Mouse (Mus musculus): ENCODE measurements around the gene Exoc3l4.

Exoc3l4 gene

DNA sequence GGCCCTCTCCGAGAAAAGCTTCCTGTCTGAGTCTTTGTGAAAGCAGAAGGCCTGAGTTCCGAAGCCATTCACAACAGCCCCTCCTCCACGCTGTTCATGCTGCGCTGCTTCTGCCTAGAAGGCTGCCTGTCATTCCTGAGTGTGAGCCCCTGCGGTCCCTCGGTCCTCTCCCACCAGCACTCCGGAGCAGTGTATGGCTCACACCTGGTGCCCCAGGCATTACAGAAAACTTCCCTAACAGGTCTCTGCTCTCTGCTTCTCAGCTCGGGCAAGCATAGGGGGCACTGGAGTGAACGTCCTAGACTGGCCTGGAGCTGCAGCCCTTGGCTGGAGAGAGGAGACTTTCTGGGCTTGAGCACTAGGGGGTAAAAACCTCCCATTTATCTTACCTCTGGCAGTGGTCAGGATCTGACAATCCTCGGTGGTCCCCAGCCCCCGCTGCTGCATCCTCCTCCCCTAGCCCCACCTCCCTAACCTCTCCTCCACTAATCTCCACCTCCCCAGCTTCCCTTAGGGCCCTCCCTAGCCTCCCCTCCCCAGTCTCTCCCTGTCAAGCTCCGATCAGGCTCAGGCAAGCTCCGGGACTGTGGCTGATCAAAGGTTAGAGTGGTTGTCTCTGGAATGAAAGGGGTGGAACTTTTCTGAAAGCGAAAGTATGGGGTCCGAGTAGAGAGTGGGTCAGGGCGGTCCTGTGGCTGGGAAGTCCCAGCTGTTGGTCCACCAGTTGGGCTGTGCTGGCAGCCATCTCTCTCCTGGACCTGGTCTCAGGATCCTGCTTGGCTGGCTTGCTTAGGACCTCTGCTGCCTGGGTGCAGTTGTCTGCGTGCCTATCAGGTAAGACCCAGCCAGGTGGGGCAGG, at the start of gene Exoc3l4:
Gene Exoc3l4, plus strand, starts transcription at position 97 of the 859 bp plus-strand sequence.
- DNase-seq (ENCODE audit: low read depth, low spot score), result peak; percentile 27

DNA sequence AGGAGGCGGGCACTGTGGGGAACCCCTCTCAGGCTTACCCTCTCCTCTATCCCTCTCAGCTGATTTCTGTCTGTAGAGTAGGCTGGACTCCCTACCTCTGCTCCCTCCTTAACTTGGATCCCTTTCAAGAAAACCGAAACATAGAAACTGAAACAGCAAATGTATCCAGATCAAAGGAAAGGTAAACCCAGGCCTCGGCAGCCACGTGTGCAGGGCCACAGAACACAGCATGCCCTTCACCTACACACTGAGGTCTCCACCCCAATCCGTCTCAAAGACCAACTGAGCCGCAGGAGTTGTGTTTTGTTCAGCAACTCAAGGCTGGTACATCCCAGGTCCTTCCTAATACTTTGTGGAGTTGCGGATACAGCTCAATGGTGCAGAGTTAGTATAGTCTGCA, 49.8 kb upstream of the Exoc3l4 start:
- no peak for DNase-seq (ENCODE audit: low read depth, low spot score)

DNA sequence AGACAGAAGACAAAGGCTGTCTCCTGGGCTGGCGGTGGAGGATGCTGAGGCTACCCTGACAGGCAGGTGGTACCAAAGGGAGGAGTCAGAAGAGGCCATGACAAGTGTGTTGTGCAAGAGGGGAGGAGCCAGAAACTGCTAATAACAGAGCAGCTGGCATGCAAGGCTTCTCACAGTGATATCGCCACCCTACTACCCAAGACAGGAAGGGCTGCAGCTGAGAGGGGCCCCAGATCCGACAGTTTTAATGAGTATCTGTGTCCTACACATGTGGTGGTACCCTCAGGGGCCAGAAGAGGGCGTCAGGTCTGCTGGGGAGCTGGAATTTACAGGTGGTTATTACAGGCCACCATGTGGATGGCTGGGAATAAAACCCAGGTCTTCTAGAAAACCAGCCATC, 46.6 kb upstream of the Exoc3l4 start:
- DNase-seq (ENCODE audit: low read depth, low spot score), result peak; percentile 73

DNA sequence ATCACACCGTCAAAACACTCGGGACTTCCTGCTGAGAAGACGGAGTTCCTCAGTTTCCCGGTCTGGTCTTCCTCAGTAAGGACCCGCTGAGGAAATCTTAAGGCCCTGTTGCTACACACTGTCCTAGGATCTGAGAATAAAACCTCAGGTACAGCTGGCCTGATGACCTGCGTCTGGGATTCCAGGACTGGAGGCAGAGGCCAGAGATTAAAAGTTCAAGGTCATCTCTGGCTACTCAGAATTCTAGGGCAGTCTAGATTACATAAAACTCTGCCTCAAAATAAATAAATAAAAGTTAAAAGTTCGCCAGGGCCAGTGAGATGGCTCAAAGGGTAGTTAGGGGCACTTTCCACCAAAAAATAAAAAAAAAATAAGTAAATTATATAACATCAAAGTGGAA, 44.9 kb upstream of the Exoc3l4 start:
- no peak for DNase-seq (ENCODE audit: low read depth, low spot score)

DNA sequence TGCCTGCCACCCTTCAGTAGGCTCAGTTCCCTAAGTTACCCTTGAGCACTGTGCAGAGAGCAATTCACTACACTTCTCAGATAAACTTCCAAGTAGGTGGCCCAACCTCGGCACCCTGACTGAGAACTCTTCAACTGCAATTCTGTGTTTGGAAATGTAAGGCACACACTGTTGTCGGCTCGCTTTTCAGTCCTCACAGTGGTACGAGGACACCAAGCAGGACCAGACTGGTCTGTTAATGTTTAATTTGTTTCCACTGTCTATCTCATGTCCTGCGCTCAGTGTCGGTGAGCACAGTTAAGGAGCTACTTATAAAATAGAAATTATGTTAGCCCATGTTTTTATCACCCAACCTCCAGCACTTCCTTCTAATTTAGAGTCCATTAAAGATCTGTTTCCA, 43.4 kb upstream of the Exoc3l4 start:
- no peak for DNase-seq (ENCODE audit: low read depth, low spot score)

DNA sequence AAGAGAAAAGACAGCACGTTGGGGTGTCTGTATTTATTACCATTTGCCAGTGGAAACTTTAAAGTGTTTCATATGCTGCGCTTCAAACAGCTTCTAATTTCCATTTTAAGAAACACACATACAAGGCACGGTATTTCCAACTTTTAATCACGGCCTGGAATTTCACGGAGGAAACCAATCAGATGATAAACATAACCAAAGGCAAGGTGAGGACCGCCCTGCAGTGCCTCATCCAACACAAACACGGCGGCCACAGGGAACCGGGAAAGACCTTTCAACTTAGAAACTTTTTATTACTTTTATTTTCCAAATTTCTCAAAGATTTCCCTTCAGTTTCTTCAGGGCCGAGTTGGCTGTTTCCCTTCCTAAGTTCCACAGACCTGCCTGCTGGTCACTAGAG, 42.1 kb upstream of the Exoc3l4 start:
- DNase-seq (ENCODE audit: low read depth, low spot score), result no peak

DNA sequence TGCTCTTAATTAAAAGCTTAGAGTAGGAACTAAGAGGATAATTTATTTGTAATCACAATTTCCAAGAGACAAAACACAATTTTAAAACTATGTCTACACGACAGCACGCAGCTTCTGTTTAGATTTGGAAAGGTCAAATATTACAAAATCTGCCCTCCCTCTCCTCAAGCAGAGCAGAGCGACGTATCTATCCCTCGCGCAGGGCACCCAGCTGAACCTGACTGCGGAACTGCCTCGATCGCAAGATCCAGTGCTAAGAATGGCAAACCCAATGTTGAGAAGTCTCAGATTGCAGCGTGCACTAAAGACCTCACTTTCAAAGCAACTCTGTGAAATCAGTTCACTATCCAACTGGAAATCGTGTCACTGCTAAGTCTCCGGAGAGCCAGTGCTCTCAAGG, 41.3 kb upstream of the Exoc3l4 start:
- DNase-seq (ENCODE audit: low read depth, low spot score), result no peak

DNA sequence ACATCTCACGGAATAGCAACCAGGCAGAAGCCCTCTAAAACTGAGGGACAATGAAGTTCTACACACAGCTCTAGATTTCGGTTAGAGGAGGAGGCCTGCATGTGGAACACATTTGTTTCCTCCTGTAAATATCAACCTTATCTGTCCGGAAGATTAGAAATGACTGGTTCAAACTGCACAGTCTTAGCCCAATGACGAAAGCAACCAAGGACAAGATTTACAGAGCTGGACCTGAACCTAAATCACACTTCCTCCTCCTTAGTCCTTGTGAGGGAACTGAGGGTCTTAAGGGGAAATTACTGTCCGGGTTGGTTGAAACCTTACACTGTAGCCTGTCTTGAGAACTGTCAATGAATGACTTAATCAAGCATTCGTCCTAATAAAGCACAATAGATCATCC, 40.8 kb upstream of the Exoc3l4 start:
- DNase-seq (ENCODE audit: low read depth, low spot score), result no peak

DNA sequence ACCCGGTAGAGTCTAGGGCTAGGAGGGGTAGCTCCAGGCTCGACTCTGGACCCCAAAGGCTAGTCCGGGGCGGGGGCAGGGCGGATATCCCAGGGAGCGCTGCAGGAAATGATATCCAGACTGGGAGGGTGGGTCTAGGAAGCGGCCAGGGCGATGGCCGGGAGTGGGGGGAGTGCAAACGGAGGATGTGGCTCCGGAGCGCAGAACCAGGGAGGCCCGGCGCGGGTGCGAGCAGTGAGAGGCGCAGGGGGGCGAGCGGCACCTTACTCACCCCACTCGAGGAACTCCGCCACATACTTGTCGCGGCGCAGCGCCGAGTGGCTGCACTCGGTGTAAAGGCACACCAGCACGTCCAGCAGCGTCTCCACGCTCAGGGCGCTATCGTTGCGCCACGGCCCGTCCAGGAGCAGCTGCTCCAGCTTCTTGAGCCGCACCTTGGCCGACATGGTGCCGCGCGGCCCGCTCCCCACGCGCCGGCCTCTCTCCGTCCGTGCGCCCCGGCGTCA, 39.9 kb upstream of the Exoc3l4 start:
- peak; percentile 27 for DNase-seq (ENCODE audit: low read depth, low spot score)

DNA sequence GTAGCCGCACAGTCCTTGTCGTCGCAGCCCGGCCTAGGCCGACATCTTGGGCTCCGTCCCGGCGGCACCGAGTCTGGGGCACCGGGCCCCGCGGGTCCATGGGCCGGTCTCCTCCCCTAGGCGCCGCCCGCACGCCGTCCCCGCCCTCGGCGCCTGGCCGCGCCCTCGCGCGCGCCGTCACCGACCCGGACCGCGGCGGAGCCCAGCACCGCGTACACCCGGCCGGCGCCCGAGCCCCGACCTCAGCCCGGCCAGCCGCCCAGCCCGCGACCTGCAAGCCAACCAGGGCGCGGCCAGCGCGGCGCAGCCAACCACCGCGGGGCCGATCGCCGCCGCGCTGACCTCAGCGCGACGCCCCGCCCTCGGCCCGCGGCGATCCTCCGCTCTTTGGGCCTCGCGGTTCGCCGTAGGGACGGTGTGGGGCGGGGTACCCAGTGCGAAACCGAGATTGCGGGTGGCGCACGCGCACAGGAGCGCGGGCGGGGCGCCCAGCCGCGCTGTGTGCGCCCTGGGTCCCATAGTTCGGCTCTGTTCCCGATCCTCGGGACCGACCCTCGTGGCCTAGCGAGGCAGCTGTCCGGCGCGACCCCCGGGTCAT, 39.3 kb upstream of the Exoc3l4 start, which contains the start of gene Cdc42bpb:
Gene Cdc42bpb, minus strand, starts transcription at position 343 of the 598 bp plus-strand sequence.
- DNase-seq (ENCODE audit: low read depth, low spot score), result peak; percentile 89

DNA sequence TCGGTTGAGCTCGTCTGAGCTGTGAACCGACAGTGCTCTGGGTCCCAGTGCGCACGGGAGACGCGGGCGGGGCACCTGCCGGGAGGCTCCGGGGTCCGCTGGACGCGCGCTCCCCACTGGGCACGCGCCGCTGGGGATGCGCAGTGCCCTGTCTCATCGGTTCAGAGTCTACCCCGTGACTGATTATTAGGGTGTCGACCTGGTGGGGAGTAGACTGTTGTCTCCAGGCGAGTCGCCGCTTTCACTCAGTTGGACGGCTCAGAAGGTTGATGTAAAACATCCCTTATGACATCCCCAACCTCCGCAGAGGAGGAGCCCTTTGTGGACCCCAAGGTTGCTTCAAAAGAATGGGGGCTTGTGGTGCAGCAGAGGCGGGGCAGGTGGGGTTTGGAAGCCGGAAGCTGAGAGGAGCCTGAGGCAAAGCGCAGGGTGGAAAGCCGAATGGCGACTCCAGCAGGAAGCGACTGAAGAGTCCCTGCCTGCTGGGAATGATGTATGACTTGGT, 38.8 kb upstream of the Exoc3l4 start:
- DNase-seq (ENCODE audit: low read depth, low spot score), result peak; percentile 71

DNA sequence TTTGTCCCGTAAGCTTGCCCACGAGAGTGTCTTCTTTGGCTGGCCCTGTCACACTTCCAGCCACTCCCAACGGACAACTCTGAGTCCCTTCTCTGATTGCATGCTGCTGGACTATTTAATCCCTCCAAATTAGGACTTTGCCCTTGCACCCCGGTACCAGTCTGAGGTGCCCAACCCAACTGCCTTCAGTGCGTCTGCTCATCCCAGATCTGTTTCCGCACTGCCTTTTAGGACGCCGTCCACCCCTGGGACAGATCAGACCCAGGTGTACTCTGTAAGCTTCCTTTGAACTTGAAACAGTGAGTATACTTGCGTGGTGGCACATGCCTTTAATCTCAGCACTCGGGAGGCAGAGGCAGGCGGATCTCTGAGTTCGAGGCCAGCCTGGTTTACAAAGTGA, 38.0 kb upstream of the Exoc3l4 start:
- DNase-seq (ENCODE audit: low read depth, low spot score), result no peak

DNA sequence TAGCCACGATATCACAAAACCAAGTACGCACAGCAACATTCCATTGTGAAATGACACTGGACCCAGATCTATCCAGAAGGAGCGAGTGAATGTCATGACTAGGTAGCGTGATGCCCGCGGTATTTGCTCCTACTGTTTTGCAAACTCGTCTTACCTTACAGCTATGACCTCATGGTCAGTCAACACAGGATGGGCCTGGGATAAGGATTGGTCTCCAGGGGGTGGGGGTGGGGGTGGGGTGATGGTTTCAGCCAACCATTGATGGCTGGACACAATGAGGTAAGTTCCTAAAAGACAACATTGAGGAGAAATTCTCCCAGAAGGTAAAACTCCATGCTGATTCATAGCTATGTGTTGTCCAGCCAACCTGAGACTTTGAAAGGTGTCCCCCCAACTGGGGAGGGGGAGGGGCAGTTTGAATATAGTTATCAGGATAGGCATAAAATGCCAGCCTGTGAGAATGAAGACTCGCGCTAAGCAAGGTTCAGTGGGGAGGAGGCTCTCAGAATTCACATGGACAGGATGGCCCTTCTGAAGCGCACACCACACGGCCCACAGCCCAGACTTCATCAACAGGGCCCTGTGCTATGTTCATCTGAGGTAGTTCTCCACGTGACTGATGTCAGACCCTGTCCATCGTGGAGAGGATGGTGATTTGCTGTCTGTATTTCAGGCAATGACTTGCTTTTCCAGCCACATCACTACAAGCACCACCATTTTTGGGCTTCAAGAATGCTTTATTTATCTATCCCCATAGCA, 30.8 kb upstream of the Exoc3l4 start:
- DNase-seq (ENCODE audit: low read depth, low spot score), result no peak

DNA sequence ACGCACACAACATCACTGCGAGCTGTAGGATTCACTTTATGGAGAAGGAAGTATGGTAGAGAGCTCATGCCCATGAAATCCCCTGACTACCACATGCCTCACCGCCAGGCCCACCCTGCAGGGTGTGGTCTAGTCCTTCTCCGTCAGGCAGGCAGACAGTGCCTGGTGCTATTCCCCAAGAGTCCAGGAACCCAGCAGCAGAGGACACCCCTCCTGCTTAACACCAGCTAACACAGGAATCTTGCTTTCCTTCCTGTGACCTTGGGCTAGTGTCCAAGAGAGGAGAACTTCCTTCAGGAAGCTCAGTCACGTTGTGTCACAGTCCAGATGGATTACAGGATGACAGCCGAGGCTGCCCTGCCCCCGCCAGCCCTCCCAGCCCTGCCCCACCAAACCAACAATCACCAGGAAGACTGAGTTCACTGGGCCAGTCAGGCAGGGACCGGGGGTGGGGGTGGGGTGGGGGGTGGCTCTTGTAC, 30.1 kb upstream of the Exoc3l4 start:
- DNase-seq (ENCODE audit: low read depth, low spot score), result no peak

DNA sequence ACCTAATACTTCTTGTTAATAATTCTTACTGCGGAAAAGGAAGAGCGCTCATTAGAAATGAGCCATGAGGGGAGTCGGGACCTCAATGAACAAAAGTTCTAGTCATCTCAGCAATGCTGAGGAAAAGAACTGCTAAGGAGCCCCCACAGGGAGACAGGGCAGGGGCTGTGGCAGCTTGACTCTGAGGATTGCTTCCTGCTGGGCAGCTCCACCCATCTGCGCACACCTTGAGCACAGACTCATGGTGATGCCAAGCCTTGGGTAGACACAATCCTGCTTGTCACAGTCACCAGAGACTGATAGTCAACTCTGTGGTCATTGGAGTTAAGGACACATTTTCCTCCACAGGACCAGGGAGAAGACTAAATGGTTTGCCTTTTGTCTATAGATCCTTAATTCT, 29.7 kb upstream of the Exoc3l4 start:
- no peak for DNase-seq (ENCODE audit: low read depth, low spot score)

DNA sequence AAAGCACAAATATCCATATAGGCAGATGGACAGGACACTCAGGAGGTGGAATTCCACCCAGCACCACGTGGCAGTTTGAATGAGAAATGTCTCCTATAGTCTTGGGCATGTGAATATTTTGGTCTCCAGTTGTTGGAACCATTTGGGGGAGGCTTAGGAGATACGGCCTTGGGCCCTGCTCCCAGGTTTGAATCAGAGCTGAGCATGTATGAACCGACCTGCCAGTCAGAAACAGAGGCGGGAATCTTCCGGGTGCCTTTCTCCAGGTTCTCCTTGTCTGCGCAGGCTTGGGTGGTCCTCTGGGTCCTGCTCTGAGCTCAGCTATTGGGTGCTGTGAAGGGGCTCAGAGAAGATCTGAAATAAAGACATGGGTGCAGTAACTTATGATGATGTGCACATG, 22.8 kb upstream of the Exoc3l4 start:
- DNase-seq (ENCODE audit: low read depth, low spot score), result no peak

DNA sequence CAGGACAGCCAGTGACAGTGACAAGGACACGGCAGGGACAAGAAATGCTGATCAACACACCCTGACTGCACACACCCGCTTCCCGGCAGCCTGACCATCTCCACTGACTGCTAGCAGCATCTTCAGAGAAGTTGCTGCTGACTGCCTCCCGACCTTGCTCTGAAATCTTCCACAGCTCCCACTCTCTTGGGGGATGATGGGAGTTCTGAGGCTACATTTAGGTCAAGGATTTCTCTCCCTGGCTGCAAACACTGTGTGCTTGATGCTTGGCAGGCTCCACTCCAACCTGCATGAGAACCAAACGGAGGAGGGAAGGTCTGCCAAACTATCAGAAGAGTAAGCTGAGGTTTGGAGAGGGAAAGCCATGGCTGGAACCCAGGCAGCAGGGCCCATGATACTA, 19.8 kb upstream of the Exoc3l4 start:
- no peak for DNase-seq (ENCODE audit: low read depth, low spot score)

DNA sequence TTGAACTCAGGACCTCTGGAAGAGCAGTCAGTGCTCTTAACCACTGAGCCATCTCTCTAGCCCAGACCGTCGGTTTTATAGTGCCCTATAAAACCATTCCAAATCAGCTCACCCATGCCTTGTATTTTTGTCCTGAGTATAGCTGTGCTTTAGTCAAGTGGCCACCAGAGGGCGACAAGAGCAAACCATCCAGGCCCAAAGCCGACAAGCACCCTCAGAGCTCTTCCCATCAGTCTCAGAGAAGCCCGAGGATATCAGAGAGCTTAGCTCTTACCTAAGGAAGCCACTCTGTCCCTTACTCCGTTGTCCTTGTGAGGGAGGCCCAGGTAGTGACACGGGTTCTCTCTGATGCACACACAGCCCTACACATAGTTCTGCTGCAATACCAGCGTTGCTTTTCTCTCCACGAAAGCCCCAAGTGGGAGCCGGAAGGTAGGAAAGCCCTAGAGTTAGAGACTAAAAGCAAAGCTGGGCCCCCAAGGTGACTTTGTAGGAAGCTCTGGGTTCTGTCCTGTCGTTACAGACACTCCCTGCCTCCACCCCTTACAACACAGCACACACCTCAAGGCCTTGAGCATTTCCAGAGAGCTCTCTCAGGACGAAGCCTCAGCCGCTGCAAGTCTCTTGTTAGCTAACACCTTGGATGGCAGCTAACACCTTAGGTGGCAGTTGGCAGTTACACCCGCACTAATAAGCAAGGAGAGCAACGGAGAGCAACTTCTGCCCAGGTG, 15.2 kb upstream of the Exoc3l4 start:
- DNase-seq (ENCODE audit: low read depth, low spot score), result peak; percentile 86

DNA sequence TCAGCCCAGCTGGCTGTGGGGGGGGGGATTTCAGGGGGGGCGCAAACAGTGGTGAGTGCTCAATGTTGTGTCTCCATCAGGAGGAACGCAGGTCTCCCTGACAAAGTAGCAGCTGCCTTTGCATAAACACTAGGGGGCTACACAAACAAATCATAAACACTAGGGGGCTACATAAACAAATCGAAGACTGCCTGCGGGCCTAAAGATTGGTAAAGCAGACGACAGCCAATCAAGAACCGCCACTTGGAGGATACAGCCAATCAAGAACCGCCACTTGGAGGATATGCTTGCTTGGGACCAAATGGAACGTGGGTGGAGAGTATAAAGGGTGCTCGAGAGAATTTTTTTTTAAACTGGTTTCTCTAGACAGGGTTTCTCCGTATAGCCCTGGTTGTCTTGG, 11.9 kb upstream of the Exoc3l4 start:
- peak; percentile 74 for DNase-seq (ENCODE audit: low read depth, low spot score)

DNA sequence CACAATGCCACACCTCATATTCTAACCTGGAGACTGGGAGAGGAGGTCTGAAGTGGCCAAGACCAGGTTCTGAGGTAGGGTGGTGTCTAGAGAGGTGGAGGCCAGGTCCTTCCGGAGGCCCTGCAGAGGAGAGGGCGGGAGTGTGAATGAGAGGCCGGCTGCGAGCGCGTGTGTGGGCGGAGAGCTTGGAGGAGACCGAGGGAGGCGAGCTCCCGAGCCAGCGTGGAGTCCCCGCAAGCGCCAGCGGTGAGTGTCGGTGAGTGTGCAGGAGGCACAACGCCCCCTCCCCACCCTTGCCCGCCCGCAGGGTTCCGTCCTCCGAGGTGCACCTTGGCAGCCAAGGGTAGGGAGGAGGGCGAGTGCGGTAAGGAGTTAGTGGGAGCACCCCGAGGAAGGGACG, 10.2 kb upstream of the Exoc3l4 start, which contains the start of gene Lbhd2:
Gene Lbhd2, plus strand, starts transcription at position 188 of the 400 bp plus-strand sequence.
- peak; percentile 31 for DNase-seq (ENCODE audit: low read depth, low spot score)

DNA sequence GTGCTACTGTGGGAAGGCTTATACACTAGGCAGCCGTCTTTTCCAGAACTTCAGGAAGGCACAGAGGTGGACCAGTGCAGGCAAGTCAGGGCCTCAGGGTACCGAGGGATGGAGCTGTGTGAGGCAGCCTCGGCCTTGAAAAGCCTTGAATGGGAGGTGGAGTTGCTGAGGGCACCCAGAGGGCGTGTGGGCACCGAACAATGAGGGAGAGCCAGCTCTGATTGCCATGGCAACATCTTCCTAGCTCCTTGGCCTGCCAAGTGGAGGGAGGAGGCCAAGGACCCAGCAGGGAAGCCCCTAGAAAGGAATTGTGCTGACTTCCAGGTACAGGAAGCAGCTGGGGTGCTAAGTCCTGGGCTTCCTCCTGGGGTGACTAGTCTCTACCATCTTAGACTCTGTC, 7.2 kb upstream of the Exoc3l4 start:
- no peak for DNase-seq (ENCODE audit: low read depth, low spot score)

Data from ES-CJ7 (cell line).